Mouse (Mus musculus) limb, embryonic 10.5 days (tissue): ENCODE measurements around the gene Dbt. TPM values are rescaled to one million over a fixed set of nuclear protein-coding genes. Genes with fewer than 3 reads are reported as not detected.
"Not testable (repeated sequence)": the region's sequence is repeated elsewhere in the genome, so short reads cannot be mapped to it uniquely, and the experiment has no call there.

ENCODE experiments used
- DNase-seq: peaks from one replicate; pipeline ENCODE4 v3.0.0-alpha.2; 2017; ENCODE audit warnings: low spot score
- H3K27ac ChIP-seq: fragments of 300-500 bp; sonication (generic); 2 replicates; pipeline ENCODE4 v1.5.1; 2016; ENCODE audit warnings: mild to moderate bottlenecking
- H3K27me3 ChIP-seq: fragments of 300-500 bp; sonication (generic); 2 replicates; pipeline ENCODE4 v1.6.1; 2016; ENCODE audit warnings: low read depth, mild to moderate bottlenecking; ENCODE audit not compliant: poor library complexity, severe bottlenecking
- H3K36me3 ChIP-seq: fragments of 300-500 bp; sonication (generic); 2 replicates; pipeline ENCODE4 v1.6.1; 2016; ENCODE audit warnings: mild to moderate bottlenecking, moderate library complexity
- H3K4me1 ChIP-seq: fragments of 300-500 bp; sonication (generic); 2 replicates; pipeline ENCODE4 v1.6.1; 2016
- H3K4me3 ChIP-seq: fragments of 300-500 bp; sonication (generic); 2 replicates; pipeline ENCODE4 v1.5.1; 2016; ENCODE audit warnings: mild to moderate bottlenecking, moderate library complexity
- H3K9me3 ChIP-seq: fragments of 300-500 bp; sonication (generic); replicated peaks from 2 replicates; pipeline ENCODE4 v1.6.1; 2016; ENCODE audit warnings: mild to moderate bottlenecking
- WGBS: fragments of 180-500 bp; shearing (Covaris S2); methylation state at CpG from one replicate; pipeline ENCODE4 v1.1.7; 2016; 5-methylcytosine and 5-hydroxymethylcytosine counted together
- polyA plus RNA-seq: library from polyadenylated mRNA; unstranded; fragments of >200 nt; fragmentation: Nextera tagmentation; extraction: Ambion mirVana; gene quantifications from 2 replicates; pipeline ENCODE4 v1.2.1, GENCODE M21; 2016

The Dbt gene
- polyA plus RNA-seq, 1 experiment from 2014 or later, result 12.4 TPM

- H3K4me3 ChIP-seq, result no peak overlapping the region
- DNase-seq, result no peak
- no peaks in the 10 kb centered on the region for H3K9me3 ChIP-seq
- WGBS, result 98% methylated on average over 1 of the region's 1 CpGs
- peaks cover 99% of the 10 kb centered on the region for H3K36me3 ChIP-seq
- no peaks in the 10 kb centered on the region for H3K4me1 ChIP-seq
- H3K27me3 ChIP-seq, result no peaks in the 10 kb centered on the region
- no peak overlapping the region for H3K27ac ChIP-seq
These were observed 17.2 kb upstream of the Dbt start for GRCm38 (mm10) chr3:116495671-116496070.

DNA sequence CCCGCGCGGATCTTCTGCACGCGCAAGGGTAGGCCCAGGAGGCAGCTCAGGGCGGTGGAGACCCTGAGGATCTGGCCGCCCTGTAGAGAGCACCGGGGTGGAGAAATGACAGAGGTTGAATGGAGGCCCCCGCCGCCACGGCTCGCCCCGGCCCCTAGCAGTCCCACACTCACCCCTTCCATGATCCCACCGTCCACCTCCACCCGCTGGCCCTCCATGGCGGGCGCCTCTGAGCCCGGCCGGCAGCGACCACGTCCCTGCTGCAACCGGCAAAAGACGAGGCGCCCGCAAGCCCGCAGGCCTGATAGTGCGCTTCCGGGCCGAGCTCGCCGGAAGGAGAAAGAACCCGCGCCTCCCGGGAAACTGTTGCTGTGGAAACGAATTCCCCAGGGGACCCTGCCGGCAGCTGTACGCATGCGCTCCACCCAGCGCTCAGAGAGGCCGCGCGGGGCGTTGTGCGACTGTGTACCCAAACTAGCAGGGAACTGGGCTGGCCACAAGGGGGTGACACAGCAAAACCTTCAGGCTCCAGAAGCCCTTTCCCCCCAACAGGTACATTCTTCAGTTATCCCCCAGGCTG, 5.0 kb upstream of the Dbt start, which contains the start of gene Rtca:
TSS of gene Rtca (minus strand) at position 437 of the 580 bp plus-strand sequence.
- peak within 1 kb of the TSS; percentile 79 for H3K4me3 ChIP-seq
- H3K27me3 ChIP-seq, result no peaks in the 10 kb centered on the region
- H3K9me3 ChIP-seq, result no peaks in the 10 kb centered on the region
- DNase-seq, result peak; percentile 100
- H3K4me1 ChIP-seq, result peaks cover 16% of the 10 kb centered on the region
- peak within 1 kb of the TSS; percentile 88 for H3K27ac ChIP-seq
- under 1% methylated on average over 44 of the region's 44 CpGs for WGBS
- peaks cover 36% of the 10 kb centered on the region for H3K36me3 ChIP-seq

DNA sequence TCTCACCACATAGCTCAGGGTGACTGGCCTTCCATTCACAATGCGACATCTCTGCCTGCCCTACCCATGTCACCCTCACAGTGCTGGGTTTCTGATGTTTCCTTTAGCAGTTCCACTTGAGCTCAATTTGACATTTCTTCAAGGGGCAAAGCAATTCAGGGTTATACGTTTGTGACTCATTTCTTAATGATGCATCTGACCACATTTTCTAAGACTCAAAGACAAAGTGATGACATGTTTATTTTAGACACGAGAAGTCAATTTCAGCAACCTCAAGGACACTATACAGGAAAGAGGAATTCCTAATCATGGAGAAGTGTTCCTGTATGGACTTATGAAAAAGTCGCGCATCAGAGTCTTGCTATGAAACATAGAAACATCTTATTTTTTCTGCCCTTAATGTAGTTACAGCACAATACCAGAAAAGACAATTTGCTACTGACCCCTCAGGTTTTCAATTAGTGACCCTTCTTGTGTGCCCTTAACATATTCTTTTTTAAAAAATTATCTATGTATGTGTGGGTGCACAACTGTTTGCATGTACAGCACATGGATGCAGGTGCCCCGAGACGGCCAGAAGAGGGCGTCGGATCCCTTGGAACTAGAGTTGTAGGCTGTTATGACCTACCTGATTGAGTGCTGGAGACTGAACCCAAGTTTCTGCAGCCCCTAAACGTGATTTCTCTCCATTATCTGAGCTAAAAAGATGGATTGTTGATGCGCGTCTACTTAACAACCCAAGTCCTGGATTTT, 543 bp upstream of the Dbt start:
- Histone ChIP-seq H3K27me3 (no peaks in the 10 kb centered on the region), H3K4me3 (peak overlapping the region; percentile 68), H3K36me3 (peaks cover 3% of the 10 kb centered on the region; the same call in 1 of the 2 replicates), H3K9me3 (no peaks in the 10 kb centered on the region), H3K27ac (peak overlapping the region; percentile 74), H3K4me1 (peaks cover 11% of the 10 kb centered on the region)
- DNase-seq, result no peak
- 45% methylated on average over 12 of the region's 12 CpGs for WGBS

GRCm38 (mm10) chr3:116520141-116520761, 7.4 kb downstream of the Dbt start:
- no peak overlapping the region for H3K27ac ChIP-seq
- no peaks in the 10 kb centered on the region for H3K4me1 ChIP-seq
- DNase-seq, result no peak
- WGBS, result 93% methylated on average over 12 of the region's 12 CpGs
- H3K4me3 ChIP-seq, result no peak overlapping the region
- peaks cover 40% of the 10 kb centered on the region for H3K36me3 ChIP-seq
- H3K27me3 ChIP-seq, result no peaks in the 10 kb centered on the region
- H3K9me3 ChIP-seq, result no peaks in the 10 kb centered on the region

DNA sequence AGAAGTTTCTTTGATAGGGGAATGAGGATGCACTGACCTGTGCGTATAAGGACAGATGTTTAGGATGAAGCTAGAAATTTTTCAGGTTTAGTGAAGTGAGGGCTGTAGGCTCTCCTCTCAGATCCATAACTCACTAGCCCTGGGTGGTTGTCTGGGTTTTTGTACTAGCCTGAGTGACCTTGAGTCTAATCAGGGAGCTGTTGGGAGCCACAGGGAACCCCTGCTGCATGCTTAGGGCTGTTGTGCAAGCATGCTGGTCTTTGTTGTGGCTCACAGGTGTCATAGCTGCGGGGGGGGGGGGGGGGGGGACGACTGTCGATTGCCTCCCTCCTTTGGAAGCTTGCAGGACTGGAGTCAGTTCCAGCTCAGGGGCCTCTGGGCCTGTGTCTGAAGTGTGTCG, 16.9 kb downstream of the Dbt start:
- no peak for DNase-seq
- H3K27me3 ChIP-seq, result no peaks in the 10 kb centered on the region
- H3K4me1 ChIP-seq, result no peaks in the 10 kb centered on the region
- 70% methylated on average over 3 of the region's 5 CpGs for WGBS
- no peak overlapping the region for H3K4me3 ChIP-seq
- H3K9me3 ChIP-seq, result no peaks in the 10 kb centered on the region
- peaks cover 18% of the 10 kb centered on the region for H3K36me3 ChIP-seq
- H3K27ac ChIP-seq, result no peak overlapping the region

DNA sequence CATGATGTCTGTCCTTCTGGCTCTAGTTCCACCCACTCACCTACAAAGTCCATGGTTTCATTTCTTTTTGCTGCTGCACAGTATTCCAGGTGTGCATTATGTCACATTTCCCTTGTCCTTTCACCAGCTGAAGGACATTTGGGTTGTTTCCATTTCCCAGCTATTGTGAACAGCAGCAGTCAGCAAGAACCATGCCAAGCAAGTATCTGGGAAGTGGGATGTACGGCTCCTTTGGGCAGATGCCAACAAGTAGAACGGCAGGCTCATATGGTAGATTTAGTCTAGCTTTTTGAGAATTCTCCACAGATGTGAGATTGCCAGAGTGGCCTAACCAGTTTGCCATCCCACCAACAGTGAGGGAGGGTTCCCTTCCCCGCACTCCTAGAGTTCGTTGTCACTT, 18.0 kb downstream of the Dbt start:
- Histone ChIP-seq H3K27me3 (no peaks in the 10 kb centered on the region), H3K4me1 (no peaks in the 10 kb centered on the region), H3K36me3 (peaks cover 27% of the 10 kb centered on the region), H3K27ac (no peak overlapping the region), H3K4me3 (no peak overlapping the region), H3K9me3 (no peaks in the 10 kb centered on the region)
- WGBS, result 95% methylated on average over 4 of the region's 4 CpGs
- DNase-seq, result no peak

DNA sequence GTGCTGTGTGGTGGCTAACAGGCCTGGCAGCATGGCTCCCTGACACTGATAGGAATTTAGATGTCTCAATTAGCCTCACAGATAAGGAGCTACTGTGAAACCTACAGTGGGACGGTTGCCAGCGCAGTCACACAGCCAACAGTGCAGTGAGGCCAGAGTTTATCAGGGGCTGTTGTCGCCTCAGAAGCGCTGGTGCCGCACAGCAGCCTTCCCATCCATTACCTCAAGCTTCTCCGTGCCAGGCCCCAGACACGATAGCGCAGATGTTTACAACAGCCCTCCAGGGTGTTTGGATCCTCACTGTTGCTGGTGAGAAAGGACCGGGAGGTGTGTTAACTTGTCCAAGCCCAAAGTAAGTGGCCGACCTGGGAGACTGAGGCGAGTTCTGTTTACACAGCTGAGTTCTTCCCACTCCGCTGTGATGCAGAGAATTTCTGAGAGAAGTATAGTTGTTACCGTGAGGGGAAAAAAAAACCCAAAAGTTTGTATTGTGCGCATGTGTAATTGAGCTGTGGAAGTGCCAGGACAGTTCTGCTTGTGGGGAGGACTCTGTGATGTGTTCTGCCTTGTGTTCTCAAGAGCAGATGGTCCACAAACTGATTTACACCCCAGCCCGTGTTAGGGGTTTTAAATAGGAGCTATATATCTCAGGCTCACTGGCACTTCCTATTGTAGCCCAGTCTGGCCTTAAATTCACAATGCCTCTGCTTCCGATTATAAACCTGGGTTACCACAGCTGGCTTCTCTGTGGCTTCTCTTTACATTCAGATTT, 23.7 kb downstream of the Dbt start:
- no peak overlapping the region for H3K4me3 ChIP-seq
- H3K36me3 ChIP-seq, result peaks cover 66% of the 10 kb centered on the region
- DNase-seq, result no peak
- H3K27ac ChIP-seq, result no peak overlapping the region
- no peaks in the 10 kb centered on the region for H3K27me3 ChIP-seq
- H3K9me3 ChIP-seq, result no peaks in the 10 kb centered on the region
- peaks cover 10% of the 10 kb centered on the region; the same call in 1 of the 2 replicates for H3K4me1 ChIP-seq
- WGBS, result 39% methylated on average over 16 of the region's 16 CpGs

- no peaks in the 10 kb centered on the region for H3K27me3 ChIP-seq
- peaks cover 70% of the 10 kb centered on the region for H3K36me3 ChIP-seq
- no peak for DNase-seq
- H3K27ac ChIP-seq, result no peak overlapping the region
- H3K4me3 ChIP-seq, result no peak overlapping the region
- no peaks in the 10 kb centered on the region for H3K9me3 ChIP-seq
- peaks cover 10% of the 10 kb centered on the region; the same call in 1 of the 2 replicates for H3K4me1 ChIP-seq
- WGBS, result 40% methylated on average over 6 of the region's 6 CpGs
These were observed 24.3 kb downstream of the Dbt start for GRCm38 (mm10) chr3:116537200-116537573.

DNA sequence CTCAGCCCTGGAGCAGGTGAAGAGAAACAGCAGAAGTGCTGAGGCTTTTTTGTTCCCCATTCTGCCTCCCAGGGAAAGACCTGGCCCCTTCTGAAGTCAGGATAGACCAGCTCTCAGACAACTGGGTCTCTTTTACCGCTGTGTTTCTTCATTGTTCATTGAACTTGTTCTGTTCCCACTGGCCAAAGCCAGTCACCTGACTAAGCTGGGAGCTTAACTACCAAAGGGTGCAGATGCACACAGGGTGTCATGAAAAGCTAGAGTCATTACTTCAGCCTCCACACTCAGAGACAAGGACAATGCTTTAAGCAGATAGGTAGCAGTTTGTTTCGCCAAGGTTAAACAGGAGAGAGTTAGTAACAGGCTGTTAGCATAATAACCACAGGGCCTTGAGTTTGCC, 29.2 kb downstream of the Dbt start:
- DNase-seq, result no peak
- Histone ChIP-seq H3K27ac (no peak overlapping the region), H3K9me3 (no peaks in the 10 kb centered on the region), H3K4me3 (no peak overlapping the region), H3K27me3 (no peaks in the 10 kb centered on the region), H3K4me1 (peaks cover 5% of the 10 kb centered on the region; the same call in 1 of the 2 replicates), H3K36me3 (peaks cover 79% of the 10 kb centered on the region)
- 67% methylated on average over 2 of the region's 2 CpGs for WGBS

- no peaks in the 10 kb centered on the region for H3K4me1 ChIP-seq
- 68% methylated on average over 3 of the region's 3 CpGs for WGBS
- no peak for DNase-seq
- H3K27ac ChIP-seq, result no peak overlapping the region
- no peaks in the 10 kb centered on the region for H3K9me3 ChIP-seq
- H3K36me3 ChIP-seq, result peaks cover 79% of the 10 kb centered on the region
- H3K27me3 ChIP-seq, result no peaks in the 10 kb centered on the region
- H3K4me3 ChIP-seq, result no peak overlapping the region
These were observed 29.7 kb downstream of the Dbt start for GRCm38 (mm10) chr3:116542532-116542931.

DNA sequence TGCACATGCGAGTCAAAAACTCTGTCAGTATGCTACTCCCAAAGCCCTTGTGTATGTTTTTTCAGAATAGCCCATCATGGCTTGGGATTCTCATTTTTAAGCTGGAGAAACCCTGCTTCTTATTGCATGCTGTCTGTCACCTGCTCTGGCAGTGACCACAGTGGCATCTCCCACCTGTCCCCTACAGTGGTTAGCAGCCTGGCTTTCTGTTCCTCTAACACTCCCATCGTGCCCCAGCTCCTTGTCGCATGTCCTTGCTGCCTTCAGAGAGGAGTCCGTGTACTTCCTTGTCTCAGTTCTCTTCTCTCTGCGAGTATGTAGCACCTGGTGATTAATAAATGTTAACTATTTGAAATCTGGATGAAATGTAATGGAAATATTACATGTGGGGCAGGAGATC, 34.6 kb downstream of the Dbt start:
- H3K36me3 ChIP-seq, result peaks cover 63% of the 10 kb centered on the region
- WGBS, result 94% methylated on average over 5 of the region's 5 CpGs
- no peak overlapping the region for H3K4me3 ChIP-seq
- no peak for DNase-seq
- no peaks in the 10 kb centered on the region for H3K9me3 ChIP-seq
- H3K27me3 ChIP-seq, result no peaks in the 10 kb centered on the region
- H3K27ac ChIP-seq, result no peak overlapping the region
- H3K4me1 ChIP-seq, result no peaks in the 10 kb centered on the region

DNA sequence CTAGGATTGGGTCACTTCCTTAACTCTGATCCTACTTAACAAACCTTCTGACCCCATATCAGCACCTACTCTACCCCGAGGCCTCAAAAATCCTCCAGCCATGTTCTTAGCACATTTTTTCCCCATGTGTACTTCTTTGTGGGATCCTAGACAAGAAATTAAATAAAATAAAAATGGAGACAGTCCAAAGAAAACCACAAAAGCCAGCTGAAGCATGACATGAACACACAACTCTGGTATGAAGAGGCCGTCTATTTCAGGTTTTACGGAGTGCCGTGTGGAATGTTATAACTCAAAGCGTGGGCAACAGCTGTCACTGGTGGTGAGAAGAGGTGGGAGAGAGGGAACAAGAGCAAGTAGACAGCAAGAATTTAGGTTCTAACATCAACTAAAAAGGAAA, 38.5 kb downstream of the Dbt start:
- H3K4me3 ChIP-seq, result no peak overlapping the region
- 95% methylated on average over 5 of the region's 5 CpGs for WGBS
- H3K27ac ChIP-seq, result no peak overlapping the region
- H3K4me1 ChIP-seq, result no peaks in the 10 kb centered on the region
- no peak for DNase-seq
- H3K36me3 ChIP-seq, result peaks cover 34% of the 10 kb centered on the region
- H3K27me3 ChIP-seq, result no peaks in the 10 kb centered on the region
- no peaks in the 10 kb centered on the region for H3K9me3 ChIP-seq

DNA sequence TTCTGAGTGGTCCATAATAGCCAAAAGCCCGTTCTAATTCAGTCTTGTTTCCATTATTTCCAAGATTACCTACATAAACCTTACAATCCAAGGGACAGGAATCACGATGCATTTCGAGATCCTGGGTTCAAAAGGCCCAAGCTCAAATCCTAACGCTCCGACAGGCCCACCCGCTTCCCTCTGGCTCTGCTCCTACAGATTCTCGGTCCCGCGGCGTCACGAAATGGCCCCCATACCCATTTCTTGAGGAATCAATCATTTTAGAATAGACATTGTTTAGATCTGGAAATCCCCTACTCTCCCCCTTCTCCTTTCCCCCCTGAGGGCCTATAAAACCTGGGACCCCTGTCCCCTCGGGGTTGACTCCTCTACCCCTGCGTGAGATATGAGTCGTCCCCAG, 48.4 kb downstream of the Dbt start:
- not testable (repeated sequence) for H3K4me1 ChIP-seq, DNase-seq, H3K4me3 ChIP-seq, H3K36me3 ChIP-seq, H3K27ac ChIP-seq, H3K27me3 ChIP-seq, H3K9me3 ChIP-seq
- WGBS, result 95% methylated on average over 14 of the region's 14 CpGs
